Mouse (Mus musculus) midbrain, embryonic 12.5 days (tissue): ENCODE results near the gene Vmn2r102. TPM values are rescaled to one million over a fixed set of nuclear protein-coding genes. Genes with fewer than 3 reads are reported as not detected.

Experiments
- ATAC-seq: fragments of 200-750 bp; cut with Nextera tagmentation; 2 replicates; pipeline ENCODE4 v1.8.0; 2017; ENCODE audit warnings: low read depth, moderate TSS enrichment, moderate library complexity; ENCODE audit not compliant: low FRiP score
- H3K27ac ChIP-seq: fragments of 300-500 bp; sonication (generic); replicated peaks from 2 replicates; pipeline ENCODE4 v1.5.1; 2016; ENCODE audit warnings: mild to moderate bottlenecking
- H3K27me3 ChIP-seq: fragments of 300-500 bp; sonication (generic); 2 replicates; pipeline ENCODE4 v1.6.1; 2016; ENCODE audit warnings: mild to moderate bottlenecking
- H3K36me3 ChIP-seq: fragments of 300-500 bp; sonication (generic); 2 replicates; pipeline ENCODE4 v1.6.1; 2016
- H3K4me1 ChIP-seq: fragments of 300-500 bp; sonication (generic); 2 replicates; pipeline ENCODE4 v1.6.1; 2016
- H3K4me2 ChIP-seq: fragments of 300-500 bp; sonication (generic); replicated peaks from 2 replicates; pipeline ENCODE4 v1.6.1; 2016; ENCODE audit warnings: mild to moderate bottlenecking, moderate library complexity
- H3K4me3 ChIP-seq: fragments of 300-500 bp; sonication (generic); 2 replicates; pipeline ENCODE4 v1.5.1; 2016; ENCODE audit warnings: mild to moderate bottlenecking
- H3K9ac ChIP-seq: fragments of 300-500 bp; sonication (generic); replicated peaks from 2 replicates; pipeline ENCODE4 v1.6.1; 2016; ENCODE audit warnings: mild to moderate bottlenecking, moderate library complexity
- H3K9me3 ChIP-seq: fragments of 300-500 bp; sonication (generic); 2 replicates; pipeline ENCODE4 v1.6.1; 2016; ENCODE audit warnings: mild to moderate bottlenecking
- WGBS: fragments of 180-500 bp; shearing (Covaris S2); methylation state at CpG from one replicate; pipeline ENCODE4 v1.1.7; 2016; 5-methylcytosine and 5-hydroxymethylcytosine counted together
- polyA plus RNA-seq: library from polyadenylated mRNA; unstranded; fragments of >200 nt; fragmentation: Nextera tagmentation; extraction: Ambion mirVana; gene quantifications from 2 replicates; pipeline ENCODE4 v1.2.1, GENCODE M21; 2016

Gene Vmn2r102
- not detected in 2 replicates for polyA plus RNA-seq

- Histone ChIP-seq H3K27me3 (no peaks in the 10 kb centered on the region), H3K36me3 (no peaks in the 10 kb centered on the region), H3K9ac (no peak within 1 kb of the TSS), H3K4me2 (no peak within 1 kb of the TSS), H3K27ac (no peak within 1 kb of the TSS), H3K9me3 (no peaks in the 10 kb centered on the region), H3K4me1 (no peaks in the 10 kb centered on the region), H3K4me3 (no peak within 1 kb of the TSS)
- WGBS: 71% methylated on average over 2 of the region's 2 CpGs
- no peak for ATAC-seq
Observed at GRCm38 (mm10) chr17:19660028-19660427, at the start of gene Vmn2r102. Gene Vmn2r102, plus strand, starts transcription at chr17:19660328.

DNA sequence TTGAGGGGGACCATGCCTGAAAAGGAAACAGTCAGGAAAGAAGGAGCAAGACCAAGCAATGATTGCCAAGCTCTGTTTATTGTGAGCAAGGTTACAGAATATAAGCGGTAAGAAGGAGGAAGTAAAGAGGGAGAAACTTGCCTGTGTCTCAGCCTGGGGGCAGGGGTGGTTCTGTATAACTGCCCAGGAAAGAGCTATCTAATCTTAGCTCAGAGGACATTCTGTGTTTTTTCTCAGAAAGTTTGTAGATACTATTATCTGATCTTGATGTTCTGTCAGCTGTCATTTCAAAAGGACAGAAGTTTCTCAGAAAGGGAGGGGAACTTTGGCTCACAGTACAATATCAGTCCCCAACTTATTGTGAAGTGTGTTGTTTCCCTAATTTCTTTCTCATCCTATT is 30.8 kb upstream of the Vmn2r102 start:
- WGBS: 100% methylated on average over 1 of the region's 1 CpGs
- no peak overlapping the region for H3K4me2 ChIP-seq
- H3K4me3 ChIP-seq: no peak overlapping the region
- H3K4me1 ChIP-seq: no peaks in the 10 kb centered on the region
- no peak overlapping the region for H3K9ac ChIP-seq
- ATAC-seq: no peak
- H3K27me3 ChIP-seq: no peaks in the 10 kb centered on the region
- no peak overlapping the region for H3K27ac ChIP-seq
- peaks cover 33% of the 10 kb centered on the region for H3K9me3 ChIP-seq
- H3K36me3 ChIP-seq: no peaks in the 10 kb centered on the region

GRCm38 (mm10) chr17:19658447-19658846 is 1.7 kb upstream of the Vmn2r102 start:
- no peak for ATAC-seq

DNA sequence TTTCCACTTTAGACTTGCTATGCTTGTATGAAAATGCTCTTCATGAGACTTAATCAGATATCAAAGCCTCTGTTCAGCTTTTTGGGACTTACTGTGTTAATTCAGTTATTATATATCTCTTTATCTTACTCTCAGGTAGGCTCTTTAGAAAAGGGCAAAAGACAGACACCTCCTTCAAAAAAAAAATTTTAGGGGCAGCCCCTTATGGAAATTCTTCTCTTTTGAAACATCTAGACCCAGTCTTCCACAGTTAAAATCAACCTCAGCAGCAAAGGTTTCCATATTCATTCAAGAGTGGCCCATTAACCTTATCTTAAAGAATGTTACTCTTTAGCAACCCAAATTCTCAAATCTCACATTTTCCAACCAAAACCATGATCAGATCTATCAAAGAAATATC is 31.9 kb downstream of the Vmn2r102 start:
- no peaks in the 10 kb centered on the region for H3K4me1 ChIP-seq
- peaks cover 22% of the 10 kb centered on the region for H3K9me3 ChIP-seq
- H3K4me3 ChIP-seq: no peak overlapping the region
- H3K27ac ChIP-seq: no peak overlapping the region
- no peak overlapping the region for H3K9ac ChIP-seq
- H3K4me2 ChIP-seq: no peak overlapping the region
- H3K36me3 ChIP-seq: no peaks in the 10 kb centered on the region
- no peaks in the 10 kb centered on the region for H3K27me3 ChIP-seq
- no peak for ATAC-seq

More at GRCm38 (mm10) chr17:19658447-19658846, 1.7 kb upstream of the Vmn2r102 start:
- Histone ChIP-seq H3K27ac (no peak overlapping the region), H3K4me3 (no peak overlapping the region), H3K9ac (no peak overlapping the region), H3K36me3 (no peaks in the 10 kb centered on the region), H3K4me1 (no peaks in the 10 kb centered on the region), H3K27me3 (no peaks in the 10 kb centered on the region), H3K4me2 (no peak overlapping the region), H3K9me3 (no peaks in the 10 kb centered on the region)
- 54% methylated on average over 3 of the region's 3 CpGs for WGBS

Other genes with a start within 250 kb of the Vmn2r102 start
- not detected in 2 replicates for gene Vmn2r100, start 155.6 kb upstream of the Vmn2r102 start, polyA plus RNA-seq
- not detected in 2 replicates for gene Vmn2r101, start 83.1 kb upstream of the Vmn2r102 start, polyA plus RNA-seq
- not detected in 2 replicates for gene Vmn2r103, start 113.0 kb downstream of the Vmn2r102 start, polyA plus RNA-seq